Mouse (Mus musculus): ENCODE results near the gene Garnl3.

- no peak for TF ChIP-seq CTCF (IDR thresholded peaks at IDR 0.05; ENCODE audit: low read depth, low read length)
- TF ChIP-seq GATA1 (IDR thresholded peaks at IDR 0.05; ENCODE audit: borderline replicate concordance, low read length), result no peak
- no peak for TF ChIP-seq GATA2 (IDR thresholded peaks at IDR 0.05; ENCODE audit: borderline replicate concordance, low read depth, low read length)
These were observed 149.7 kb downstream of the Garnl3 start, which contains the start of gene Slc2a8 for GRCm38 (mm10) chr2:32981725-32982271.
